Mouse (Mus musculus) myocyte (in vitro differentiated cells): ENCODE measurements around the gene Ppard. TPM values are rescaled to one million over a fixed set of nuclear protein-coding genes. Genes with fewer than 3 reads are reported as not detected.

Source experiments
- H3K27me3 ChIP-seq: one replicate; pipeline ENCODE4 v1.6.1; 2011; ENCODE audit not compliant: control insufficient read depth, insufficient read depth, insufficient read length
- H3K36me3 ChIP-seq: one replicate; pipeline ENCODE4 v1.6.1; 2011; ENCODE audit not compliant: control insufficient read depth, insufficient read depth
- H3K4me2 ChIP-seq: one replicate; pipeline ENCODE4 v1.6.1; 2011; ENCODE audit warnings: low read depth, control low read depth
- H3K4me3 ChIP-seq: one replicate; pipeline ENCODE4 v1.5.1; 2011; ENCODE audit warnings: mild to moderate bottlenecking, control low read depth, moderate library complexity
- H3K79me2 ChIP-seq: one replicate; pipeline ENCODE4 v1.6.1; 2011; ENCODE audit not compliant: control insufficient read depth, insufficient read depth
- H3ac ChIP-seq: one replicate; pipeline ENCODE4 v1.6.1; 2011; ENCODE audit not compliant: control insufficient read depth, insufficient read length
- CEBPB ChIP-seq: IDR thresholded peaks from 2 replicates; pipeline ENCODE4 v1.6.1; 2011; ENCODE audit warnings: mild to moderate bottlenecking, moderate library complexity; ENCODE audit not compliant: poor library complexity, insufficient read depth, severe bottlenecking
- E2F4 ChIP-seq: IDR thresholded peaks from one replicate; pipeline ENCODE4 v1.6.1; 2011; ENCODE audit warnings: mild to moderate bottlenecking, control low read depth, moderate library complexity; ENCODE audit not compliant: insufficient read depth
- MAX ChIP-seq: IDR thresholded peaks from one replicate; pipeline ENCODE4 v1.6.1; 2011; ENCODE audit warnings: low read depth, mild to moderate bottlenecking, control low read depth
- MYOD1 ChIP-seq, 3 experiments: IDR thresholded peaks; one replicate each; pipeline ENCODE4 v1.6.1; 2011; ENCODE audit warnings: control low read depth in 2 of 3, low read depth in 2 of 3, mild to moderate bottlenecking in 2 of 3, moderate library complexity in 1 of 3; ENCODE audit not compliant: insufficient read length in 2 of 3, control insufficient read depth in 1 of 3
- MYOG ChIP-seq, 3 experiments: IDR thresholded peaks; one replicate each; pipeline ENCODE4 v1.6.1; 2011; ENCODE audit warnings: control low read depth in 2 of 3, low read depth in 2 of 3, mild to moderate bottlenecking in 2 of 3; ENCODE audit not compliant: insufficient read length in 2 of 3, control insufficient read depth in 1 of 3, insufficient read depth in 1 of 3
- POLR2A ChIP-seq: IDR thresholded peaks from one replicate; pipeline ENCODE4 v1.6.1; 2011; ENCODE audit warnings: low read depth, mild to moderate bottlenecking, control low read depth, moderate library complexity; ENCODE audit not compliant: insufficient read length
- POLR2AphosphoS2 ChIP-seq: IDR thresholded peaks from one replicate; pipeline ENCODE4 v1.6.1; 2011; ENCODE audit warnings: low read depth, control low read depth; ENCODE audit not compliant: insufficient read length
- REST ChIP-seq: IDR thresholded peaks from one replicate; pipeline ENCODE4 v1.6.1; 2011; ENCODE audit warnings: mild to moderate bottlenecking, control low read depth, moderate library complexity; ENCODE audit not compliant: insufficient read depth, insufficient read length
- SRF ChIP-seq: IDR thresholded peaks from one replicate; pipeline ENCODE4 v1.6.1; 2011; ENCODE audit warnings: low read depth; ENCODE audit not compliant: control insufficient read depth, insufficient read length
- TCF12 ChIP-seq: IDR thresholded peaks from one replicate; pipeline ENCODE4 v1.6.1; 2011; ENCODE audit warnings: mild to moderate bottlenecking, control low read depth; ENCODE audit not compliant: poor library complexity, insufficient read depth, severe bottlenecking
- TCF3 ChIP-seq: IDR thresholded peaks from one replicate; pipeline ENCODE4 v1.6.1; 2011; ENCODE audit warnings: low read depth, control low read depth; ENCODE audit not compliant: insufficient read length
- USF1 ChIP-seq: IDR thresholded peaks from one replicate; pipeline ENCODE4 v1.6.1; 2011; ENCODE audit warnings: low read depth, mild to moderate bottlenecking, control low read depth, moderate library complexity
- polyA plus RNA-seq: library from polyadenylated mRNA; unstranded; fragments of >200 nt; fragmentation: generic; extraction: Trizol; gene quantifications from one replicate; pipeline ENCODE4 v1.2.1, GENCODE M21; 2012; ENCODE audit warnings: missing spikeins

Gene Ppard
- polyA plus RNA-seq, 1 experiment: 32.6 TPM

DNA sequence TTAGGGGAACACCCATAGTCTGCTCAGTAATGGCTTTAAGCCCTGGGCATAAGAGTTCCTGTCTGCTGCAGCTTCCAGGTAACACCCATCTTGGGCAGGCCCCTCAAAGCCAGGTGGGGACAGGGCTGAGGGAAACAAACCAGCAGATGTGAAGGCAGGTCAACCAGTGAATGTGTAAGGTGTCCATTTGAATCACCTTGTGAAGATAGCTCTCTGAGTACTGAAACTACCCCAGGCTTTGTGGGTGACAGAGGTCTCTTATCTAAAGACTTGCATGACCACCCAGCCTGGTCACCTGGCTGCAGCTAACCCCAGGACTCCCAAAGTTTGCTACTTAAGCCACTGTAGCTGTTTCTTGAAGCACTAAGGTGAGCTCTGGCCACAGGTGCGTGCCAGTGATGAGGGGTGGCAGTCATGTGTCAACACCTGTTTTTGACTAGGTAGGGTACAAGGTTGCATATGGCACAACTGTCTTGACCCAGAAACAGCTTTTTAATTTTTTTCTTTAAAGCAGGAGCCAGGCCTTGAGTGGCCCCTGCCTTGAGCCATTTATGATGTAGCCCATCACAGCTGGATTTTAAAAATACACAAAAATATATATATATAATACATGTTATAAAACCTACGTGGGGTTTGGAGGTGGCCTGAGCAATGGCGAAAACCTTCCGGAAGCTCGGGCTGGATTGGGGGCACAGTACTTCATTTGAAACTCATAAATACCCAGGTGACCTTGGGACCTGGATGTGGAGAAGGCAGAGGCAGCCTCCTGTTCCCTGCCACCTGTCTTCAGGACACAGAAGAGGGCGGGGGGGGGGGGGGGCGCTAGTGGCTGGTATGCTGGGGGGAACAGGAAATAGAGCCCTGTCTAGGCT is 99.0 kb downstream of the Ppard start:
- peaks cover 20% of the 10 kb centered on the region for H3K79me2 ChIP-seq
- H3K36me3 ChIP-seq: peaks cover 23% of the 10 kb centered on the region

DNA sequence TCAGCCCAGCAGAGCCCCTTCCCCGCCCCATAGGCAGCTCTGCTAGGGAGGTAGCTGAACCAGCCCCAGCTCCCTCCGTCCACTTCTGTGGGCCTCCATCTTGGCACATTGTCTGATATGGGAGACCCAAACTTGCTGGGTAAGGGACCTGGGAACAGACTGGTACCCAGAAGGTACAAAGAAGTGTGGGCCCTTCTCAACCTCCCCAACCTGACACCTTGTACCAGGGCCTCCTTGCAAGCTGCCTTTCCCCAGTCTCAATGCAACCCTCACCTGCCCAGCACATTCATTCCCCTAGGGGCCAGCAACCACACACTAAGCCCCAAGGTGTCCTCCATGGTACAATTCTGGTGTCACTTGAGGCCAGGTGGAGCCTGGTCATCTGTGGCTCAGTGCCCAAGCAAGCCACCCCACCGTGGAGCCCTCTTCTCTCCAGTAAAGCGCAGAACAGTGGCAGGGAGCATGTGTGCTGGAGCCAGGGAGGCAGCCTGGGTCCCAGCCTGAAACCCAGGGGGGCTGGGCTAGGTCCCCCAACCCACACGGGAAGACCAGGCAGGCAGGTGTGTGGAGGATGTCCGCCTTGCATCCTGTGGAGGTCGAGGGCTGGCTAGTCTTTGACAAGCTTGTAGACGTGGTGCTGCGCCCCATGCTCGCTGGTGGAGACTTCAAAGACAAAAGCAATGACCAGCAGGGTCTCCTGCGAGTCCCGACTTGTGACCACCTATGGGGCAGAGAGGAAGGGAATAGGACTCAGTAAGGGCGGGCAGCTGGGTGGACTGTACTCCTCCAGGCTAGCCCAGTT is 99.8 kb downstream of the Ppard start:
- peaks cover 20% of the 10 kb centered on the region for H3K79me2 ChIP-seq
- H3K4me2 ChIP-seq: no peak overlapping the region
- H3K36me3 ChIP-seq: peaks cover 23% of the 10 kb centered on the region
- TF ChIP-seq CEBPB: no peak
- peak; percentile 67 for TF ChIP-seq POLR2AphosphoS2
- no peak for TF ChIP-seq REST
- TF ChIP-seq POLR2A: peak; percentile 1
- no peak for TF ChIP-seq TCF12
- TF ChIP-seq MAX: no peak
- TF ChIP-seq MYOG (IDR thresholded peaks at IDR 0.05; ENCODE audit: control insufficient read depth in 1 of 3, insufficient read depth in 1 of 3, insufficient read length in 2 of 3, low read depth in 2 of 3): no peak
- TF ChIP-seq TCF3: no peak
- H3K27me3 ChIP-seq: no peaks in the 10 kb centered on the region
- no peak overlapping the region for H3K4me3 ChIP-seq
- no peak overlapping the region for H3ac ChIP-seq

More for the DNA sequence above, 99.0 kb downstream of the Ppard start:
- Histone ChIP-seq H3K4me2 (peak overlapping the region; percentile 98), H3K4me3 (peak overlapping the region; percentile 91), H3ac (no peak overlapping the region), H3K27me3 (no peaks in the 10 kb centered on the region)
- no peak for TF ChIP-seq USF1
- TF ChIP-seq POLR2A: peak; percentile 34
- peak; percentile 72 for TF ChIP-seq POLR2AphosphoS2
- TF ChIP-seq MYOD1 (IDR thresholded peaks at IDR 0.05; ENCODE audit: control insufficient read depth in 1 of 3, insufficient read length in 2 of 3, low read depth in 2 of 3): peak in 1 of 3 experiments; percentile 41

DNA sequence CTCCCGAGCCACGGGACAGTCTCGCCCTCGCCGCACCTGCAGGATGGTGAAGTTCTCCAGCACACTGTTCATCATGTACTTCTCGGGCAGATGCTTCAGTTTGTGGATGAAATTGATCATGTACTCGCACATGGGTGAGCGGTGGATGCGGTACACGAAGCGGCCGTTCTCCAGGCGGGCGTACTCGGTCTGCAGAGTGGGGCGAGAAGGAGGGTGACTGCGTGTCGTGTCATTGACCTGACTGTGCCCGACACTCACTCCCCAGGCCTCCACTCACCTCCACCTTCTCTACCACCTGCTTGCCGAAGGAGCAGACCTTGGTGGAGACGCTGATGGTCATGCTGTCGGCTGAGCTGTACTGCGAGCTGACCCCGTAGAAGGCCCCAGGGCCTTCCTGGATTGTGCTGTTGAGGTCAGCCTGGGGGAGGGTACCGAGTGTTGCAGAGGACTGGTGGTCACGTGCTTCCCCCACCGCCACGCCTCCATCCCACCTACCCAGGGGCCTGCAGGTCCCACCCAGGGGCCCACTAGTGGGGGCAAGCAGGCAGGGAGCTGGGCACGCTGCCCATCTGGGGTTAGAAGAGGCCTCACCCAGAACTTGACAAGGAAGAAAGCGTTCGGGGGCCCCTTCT is 100.5 kb downstream of the Ppard start:
- Histone ChIP-seq H3K36me3 (peaks cover 23% of the 10 kb centered on the region), H3ac (no peak overlapping the region), H3K4me3 (no peak overlapping the region), H3K79me2 (peaks cover 20% of the 10 kb centered on the region), H3K27me3 (no peaks in the 10 kb centered on the region), H3K4me2 (no peak overlapping the region)
- TF ChIP-seq POLR2A: no peak
- TF ChIP-seq TCF3: no peak
- TF ChIP-seq CEBPB: no peak
- no peak for TF ChIP-seq SRF
- TF ChIP-seq REST: no peak

DNA sequence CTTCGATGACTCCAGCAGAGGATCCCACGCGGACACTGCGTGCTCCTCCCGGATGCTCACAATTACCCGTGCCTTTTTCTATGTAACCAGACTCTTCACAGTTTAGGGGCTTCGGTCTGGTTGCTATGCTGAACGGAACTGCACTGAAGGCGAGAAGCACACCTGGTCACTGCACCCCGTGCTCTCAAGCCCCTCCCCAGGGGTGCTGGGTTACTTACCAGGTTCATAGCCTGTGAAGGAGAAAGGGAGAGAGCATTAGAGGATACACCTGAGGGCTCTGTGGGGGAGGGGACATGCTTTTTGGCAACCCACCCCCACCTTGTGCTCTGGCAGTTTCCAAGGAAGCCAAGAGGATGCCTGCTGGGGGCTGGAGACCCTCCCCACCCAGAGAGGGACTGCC is 102.8 kb downstream of the Ppard start:
- H3K79me2 ChIP-seq: peaks cover 3% of the 10 kb centered on the region
- no peak overlapping the region for H3K4me2 ChIP-seq
- H3K4me3 ChIP-seq: no peak overlapping the region
- no peak overlapping the region for H3ac ChIP-seq
- peaks cover 13% of the 10 kb centered on the region for H3K36me3 ChIP-seq
- no peaks in the 10 kb centered on the region for H3K27me3 ChIP-seq
- TF ChIP-seq CEBPB: no peak
- no peak for TF ChIP-seq MYOD1 (IDR thresholded peaks at IDR 0.05; ENCODE audit: control insufficient read depth in 1 of 3, insufficient read length in 2 of 3, low read depth in 2 of 3)
- TF ChIP-seq POLR2AphosphoS2: no peak
- no peak for TF ChIP-seq REST
- TF ChIP-seq SRF: no peak
- no peak for TF ChIP-seq TCF3
- no peak for TF ChIP-seq E2F4
- TF ChIP-seq MYOG (IDR thresholded peaks at IDR 0.05; ENCODE audit: control insufficient read depth in 1 of 3, insufficient read depth in 1 of 3, insufficient read length in 2 of 3, low read depth in 2 of 3): no peak
- TF ChIP-seq POLR2A: no peak
- TF ChIP-seq TCF12: no peak
- TF ChIP-seq MAX: no peak

GRCm38 (mm10) chr17:28337547-28337946 is 105.0 kb downstream of the Ppard start:
- H3K4me3 ChIP-seq: no peak overlapping the region
- no peak for TF ChIP-seq TCF12
- peak in 2 of 3 experiments; percentile 50 to 73 for TF ChIP-seq MYOG (IDR thresholded peaks at IDR 0.05; ENCODE audit: control insufficient read depth in 1 of 3, insufficient read depth in 1 of 3, insufficient read length in 2 of 3, low read depth in 2 of 3)
- no peak for TF ChIP-seq TCF3
- no peak for TF ChIP-seq E2F4
- TF ChIP-seq MYOD1 (IDR thresholded peaks at IDR 0.05; ENCODE audit: control insufficient read depth in 1 of 3, insufficient read length in 2 of 3, low read depth in 2 of 3): peak in 2 of 3 experiments; percentile 43 to 56
- no peak for TF ChIP-seq SRF
- no peak for TF ChIP-seq POLR2AphosphoS2
- TF ChIP-seq USF1: no peak
- no peak for TF ChIP-seq MAX
- no peak for TF ChIP-seq POLR2A
- TF ChIP-seq CEBPB: no peak
- TF ChIP-seq REST: no peak
- H3ac ChIP-seq: no peak overlapping the region
- no peak overlapping the region for H3K4me2 ChIP-seq
- no peaks in the 10 kb centered on the region for H3K27me3 ChIP-seq
- H3K36me3 ChIP-seq: no peaks in the 10 kb centered on the region
- H3K79me2 ChIP-seq: peaks cover 13% of the 10 kb centered on the region
